Mouse (Mus musculus): ENCODE results near the gene Art4.

The Art4 gene

DNA sequence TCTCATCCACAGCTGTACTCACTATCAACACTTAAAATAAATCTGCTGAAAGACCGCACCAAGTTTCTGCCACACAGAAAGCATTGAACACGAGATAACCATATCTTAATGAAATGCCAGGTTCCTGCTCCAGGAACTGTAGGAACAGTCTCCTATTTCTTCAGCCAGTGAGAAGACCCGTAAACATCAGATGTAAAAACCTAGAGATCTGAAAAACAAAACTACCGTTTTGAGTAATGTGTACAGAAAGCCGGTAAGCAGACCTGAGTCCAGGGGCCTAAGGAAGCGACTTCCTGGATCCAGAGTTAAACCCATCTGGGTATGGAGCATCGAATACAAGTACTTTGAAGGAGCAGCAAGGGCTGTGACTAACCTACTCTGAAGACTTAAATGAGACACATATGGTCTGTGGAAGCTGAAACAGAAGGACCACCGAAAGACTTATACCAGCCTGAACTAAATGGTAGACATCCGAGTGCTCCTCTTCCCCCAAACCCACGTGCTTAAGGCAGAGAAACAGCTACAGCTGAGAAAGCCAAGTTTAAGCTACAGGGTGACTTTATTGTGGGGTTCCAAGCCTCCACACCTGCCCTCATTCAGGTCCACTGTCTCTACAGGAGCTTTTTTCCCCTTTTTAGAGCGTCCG lies 54.3 kb downstream of the Art4 start:
- DNase-seq (ENCODE audit: extremely low spot score, low read depth, low spot score) = no peak

DNA sequence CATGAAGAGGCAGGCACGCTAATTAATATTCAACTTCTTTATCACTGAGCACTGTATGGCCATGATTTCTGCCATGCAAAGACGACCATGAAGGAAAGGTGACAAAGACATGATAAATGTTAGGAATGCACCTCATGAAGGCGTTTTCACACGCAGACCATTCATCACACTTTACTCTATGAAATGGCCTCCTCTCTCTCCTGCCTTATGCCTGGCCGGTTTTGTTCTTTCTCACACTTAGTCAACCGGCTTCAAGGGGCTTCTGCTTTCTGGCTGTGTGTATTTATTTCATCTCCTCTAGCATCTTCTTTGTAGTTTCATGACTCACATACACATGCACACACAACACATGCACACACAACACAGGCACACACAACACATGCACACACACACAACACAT lies 56.3 kb downstream of the Art4 start:
- no peak for DNase-seq (ENCODE audit: extremely low spot score, low read depth, low spot score)

DNA sequence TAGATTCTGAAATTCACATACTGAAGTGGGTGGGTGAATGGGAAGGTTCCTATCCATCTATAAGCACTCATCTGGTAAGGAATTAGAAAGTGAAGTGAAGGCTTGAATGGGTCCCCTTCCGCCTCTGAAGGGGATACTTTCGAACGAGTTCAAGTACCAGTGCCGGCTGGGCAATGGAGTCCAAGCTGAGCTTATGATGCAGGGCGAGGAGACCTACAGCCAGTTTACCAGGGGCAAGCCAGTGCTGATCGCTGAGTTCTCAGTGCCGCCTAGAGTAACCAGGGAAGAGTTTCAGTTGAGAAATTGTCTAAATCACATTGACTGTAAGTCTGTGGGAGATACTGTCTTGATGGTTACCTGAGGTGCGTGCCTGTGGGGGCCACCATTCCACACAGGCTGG lies 56.8 kb downstream of the Art4 start:
- no peak for DNase-seq (ENCODE audit: extremely low spot score, low read depth, low spot score)
